Mouse (Mus musculus): ENCODE results near the gene Gmeb2.

Gene Gmeb2

DNA sequence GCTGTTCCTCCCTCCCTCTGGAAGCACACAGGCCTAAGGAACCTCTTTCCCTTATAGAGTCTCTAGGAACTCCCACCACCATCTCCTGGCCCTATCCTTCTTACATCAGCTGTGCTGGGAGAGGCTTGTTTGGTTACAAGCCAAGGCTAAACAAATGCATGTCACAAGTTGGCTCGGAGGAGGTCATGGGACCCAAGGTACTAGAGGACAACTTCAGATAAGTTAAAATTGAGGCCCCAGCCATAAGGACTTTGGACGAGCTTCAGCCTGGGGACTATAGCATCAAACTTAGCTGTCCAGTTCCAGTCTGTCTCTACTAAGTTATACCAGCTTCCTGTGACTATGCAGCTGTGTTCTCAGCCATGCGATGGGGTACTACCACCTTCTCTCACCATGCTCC, 60.7 kb downstream of the Gmeb2 start:
- no peak for DNase-seq (ENCODE audit: low read depth, low spot score)

DNA sequence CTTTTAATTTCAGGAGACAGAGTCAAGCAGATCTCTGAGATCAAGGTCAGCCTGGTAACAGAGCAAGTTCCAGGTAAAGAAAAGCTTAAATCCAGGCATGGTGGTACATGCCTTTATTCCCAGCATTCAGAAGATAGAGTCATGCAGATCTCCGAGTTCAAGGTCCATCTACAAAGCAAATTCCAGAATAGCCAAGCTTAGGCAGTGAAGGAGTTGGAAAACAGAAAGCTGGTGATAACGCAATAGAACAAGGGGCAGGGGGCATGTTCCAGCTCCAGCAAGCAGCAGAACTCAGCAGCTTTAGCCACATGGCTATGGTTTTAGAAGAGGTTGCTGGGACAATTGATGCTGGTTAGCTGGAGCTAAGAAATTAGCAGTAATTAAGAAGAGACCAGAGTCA, 62.8 kb downstream of the Gmeb2 start:
- no peak for DNase-seq (ENCODE audit: low read depth, low spot score)

DNA sequence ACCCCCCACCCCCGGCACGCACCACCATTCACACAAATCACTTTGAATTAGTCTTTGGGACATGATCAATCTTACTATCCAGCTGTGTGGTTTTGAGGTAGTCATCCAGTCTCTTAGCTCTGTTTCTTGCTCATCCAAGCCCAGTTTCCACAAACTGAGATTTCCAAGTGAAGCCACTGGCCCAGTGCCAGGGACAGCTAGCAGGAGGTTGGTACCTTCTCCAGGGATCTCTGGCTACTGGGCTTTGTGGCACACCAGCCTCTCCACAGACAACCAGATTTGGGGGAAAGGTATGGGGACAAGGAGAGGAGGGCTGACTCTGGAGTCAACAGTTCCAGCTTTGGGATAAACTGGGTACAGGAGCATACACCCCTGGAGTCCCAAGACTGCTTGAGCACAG, 67.5 kb downstream of the Gmeb2 start:
- no peak for DNase-seq (ENCODE audit: low read depth, low spot score)

DNA sequence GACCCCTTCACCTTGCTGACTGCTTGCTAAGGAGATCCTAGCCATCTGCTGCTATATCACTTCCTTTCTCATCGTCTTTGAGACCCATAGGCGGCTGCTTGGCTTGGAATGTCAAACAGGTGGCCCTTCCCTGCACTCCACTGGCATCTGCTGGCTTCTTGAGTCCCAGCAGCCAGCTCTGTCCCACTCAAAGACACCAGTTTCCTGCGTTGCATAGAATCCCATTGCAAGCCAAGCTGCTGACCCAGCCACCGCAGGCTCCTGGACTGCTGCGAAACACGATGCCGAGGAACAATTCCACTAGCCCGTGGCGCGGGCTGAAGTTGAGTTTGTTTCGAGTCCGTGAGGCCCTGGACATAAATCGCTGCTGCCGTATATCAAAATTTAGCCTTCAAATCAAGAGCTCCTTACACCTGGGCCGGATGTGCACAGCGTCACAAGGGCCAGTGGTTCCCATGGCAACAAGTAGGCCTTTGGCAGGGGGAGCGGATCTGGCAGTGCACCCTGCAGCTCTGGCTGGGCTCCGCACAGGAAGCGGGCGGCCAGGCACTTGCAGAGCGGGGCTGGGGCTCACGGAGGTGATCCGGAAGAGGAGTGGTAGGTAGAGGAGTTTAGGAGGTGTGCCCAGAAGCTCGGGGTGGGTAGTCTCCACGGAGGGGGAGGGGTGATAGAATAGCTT, 68.2 kb downstream of the Gmeb2 start, which contains the start of gene Fndc11:
TSS of gene Fndc11 (plus strand) at position 476 of the 679 bp plus-strand sequence.
- DNase-seq (ENCODE audit: low read depth, low spot score) = peak; percentile 93

DNA sequence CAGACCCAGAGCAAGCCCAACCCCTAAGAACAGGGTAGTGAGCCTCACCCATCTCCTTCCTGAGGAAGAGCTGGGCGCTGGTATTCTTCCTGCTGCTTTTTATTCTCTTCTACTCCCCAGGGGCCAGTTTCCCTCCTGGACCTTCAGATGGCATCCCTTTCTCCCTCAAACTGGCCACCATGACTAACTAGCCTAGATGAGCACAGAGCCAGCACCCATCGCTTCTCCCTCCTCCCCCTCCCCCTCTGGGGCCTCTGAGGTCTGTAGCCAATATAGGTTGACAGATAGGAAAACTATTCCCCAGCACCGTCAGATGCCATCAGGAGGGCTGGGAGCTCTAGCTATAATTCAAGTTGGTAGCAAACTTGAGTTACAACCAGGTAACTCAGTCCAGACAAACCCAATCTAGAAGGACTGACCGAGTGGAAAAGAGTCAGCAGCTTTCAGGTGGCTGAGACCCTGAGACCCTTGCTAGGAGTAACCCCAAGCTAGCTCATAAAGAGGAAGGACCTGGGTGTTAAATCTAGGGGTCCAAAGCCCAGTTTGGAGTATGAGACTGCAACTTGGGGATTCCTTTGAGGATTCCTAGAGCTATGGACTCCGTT, 68.9 kb downstream of the Gmeb2 start:
- DNase-seq (ENCODE audit: low read depth, low spot score) = no peak

DNA sequence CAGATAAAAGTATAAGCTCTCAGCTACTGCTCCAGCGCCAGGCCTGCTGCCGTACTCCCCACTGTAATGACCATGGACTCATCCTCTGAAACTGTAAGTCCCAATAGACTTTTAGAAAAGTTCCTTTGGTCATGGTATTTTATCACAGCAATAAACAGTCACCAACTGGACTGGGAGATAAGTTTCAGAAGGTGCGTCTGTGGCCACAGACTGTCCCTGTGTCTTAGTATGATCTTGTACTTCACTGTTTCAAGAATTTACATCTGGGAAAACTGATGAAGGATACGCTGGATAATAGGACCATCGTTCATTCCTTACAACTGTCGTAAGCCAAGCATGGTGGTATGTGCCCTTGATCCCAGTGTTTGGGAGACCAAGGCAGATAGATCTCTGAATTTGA, 71.8 kb downstream of the Gmeb2 start:
- DNase-seq (ENCODE audit: low read depth, low spot score) = no peak

DNA sequence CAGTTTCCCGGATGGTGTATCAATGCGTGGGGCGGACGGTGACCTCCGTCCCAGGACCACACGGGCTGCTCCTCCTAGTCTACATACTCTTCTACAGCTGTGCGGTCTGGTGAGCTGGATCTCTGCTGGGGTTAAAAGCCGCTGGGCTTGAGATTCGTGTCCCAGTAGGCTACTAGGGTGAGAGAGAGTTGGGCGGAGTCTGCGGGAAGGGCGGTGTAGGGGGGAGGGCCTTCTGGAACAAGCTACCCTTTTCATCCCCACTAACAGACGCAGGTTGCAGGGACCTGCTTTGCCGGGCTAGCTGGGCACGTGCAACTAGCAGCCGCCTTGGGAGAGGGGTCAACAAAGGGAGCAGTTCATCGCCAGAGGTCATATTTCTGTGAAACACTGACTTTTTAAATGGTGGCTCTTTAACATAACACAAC, 74.8 kb downstream of the Gmeb2 start, which contains the start of gene Srms:
TSS of gene Srms (minus strand) at position 165 of the 425 bp plus-strand sequence.
- DNase-seq (ENCODE audit: low read depth, low spot score) = peak; percentile 89

DNA sequence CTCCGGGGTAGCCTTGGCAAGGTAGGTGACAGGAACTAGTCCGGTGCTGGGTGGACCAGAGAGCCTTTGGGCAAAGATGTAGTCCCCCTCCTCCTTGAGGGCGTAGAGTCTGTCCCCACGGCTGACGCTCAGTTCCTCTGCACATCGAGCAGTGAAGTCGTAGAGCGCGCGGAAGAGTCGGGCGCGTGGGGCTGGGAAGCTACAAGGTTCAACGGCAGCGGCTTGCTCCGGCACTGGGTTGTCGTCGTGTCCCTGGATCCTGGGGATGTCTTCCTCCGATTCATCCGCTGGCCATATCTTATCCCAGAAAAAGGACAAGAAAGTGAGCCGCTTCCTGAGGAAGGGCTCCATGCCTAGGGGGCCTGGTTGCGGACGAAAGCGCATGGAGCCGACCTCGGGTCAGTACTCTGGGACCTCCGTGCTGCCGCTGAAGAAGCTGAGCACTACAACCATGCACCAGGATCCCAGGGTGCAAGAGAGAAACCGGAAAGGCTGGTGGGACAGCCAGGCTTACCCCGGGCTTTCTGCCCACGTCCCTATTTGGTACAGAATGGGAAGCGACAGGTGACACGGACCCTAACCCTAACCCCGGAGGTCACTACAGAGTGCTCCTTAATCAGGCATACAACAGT, 75.3 kb downstream of the Gmeb2 start:
- peak; percentile 33 for DNase-seq (ENCODE audit: low read depth, low spot score)

DNA sequence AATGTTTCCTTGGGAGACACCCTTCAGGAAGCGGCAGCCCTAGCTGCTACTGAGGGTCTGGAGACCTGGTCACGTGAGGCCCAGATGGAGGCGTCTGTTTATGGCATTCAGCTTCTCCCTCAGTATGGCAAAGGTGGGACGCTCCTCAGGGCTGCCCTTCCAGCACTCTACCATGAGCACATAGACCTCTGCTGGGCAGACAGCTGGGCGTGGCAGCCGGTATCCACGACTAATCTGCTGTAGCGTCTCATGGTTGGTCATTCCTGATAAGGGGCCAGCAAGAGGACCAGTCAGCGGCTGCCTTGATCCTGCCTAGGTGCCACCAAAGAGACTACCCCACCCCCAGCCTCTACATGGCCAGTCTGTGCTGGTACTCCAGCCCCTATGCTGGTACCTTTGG, 81.7 kb downstream of the Gmeb2 start:
- no peak for DNase-seq (ENCODE audit: low read depth, low spot score)

DNA sequence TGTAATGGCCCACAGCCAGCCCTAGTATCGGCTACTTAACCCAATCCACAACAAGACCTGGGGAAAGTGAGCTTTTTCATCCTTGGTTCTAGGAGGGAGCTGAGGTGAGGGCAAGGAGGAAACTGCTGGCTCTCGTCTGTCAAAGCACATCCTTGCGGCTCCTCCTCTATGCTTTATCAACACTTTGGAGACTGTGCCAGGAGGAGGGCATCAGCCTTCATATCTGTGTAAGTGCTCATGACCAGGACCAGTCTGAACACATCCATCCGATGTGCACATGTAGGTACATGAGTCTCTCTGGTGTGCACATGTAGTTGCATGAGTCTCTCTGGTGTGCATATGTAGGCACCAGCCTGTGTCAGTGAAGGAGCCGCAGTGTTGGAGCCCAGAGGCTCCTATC, 82.2 kb downstream of the Gmeb2 start:
- DNase-seq (ENCODE audit: low read depth, low spot score) = no peak

DNA sequence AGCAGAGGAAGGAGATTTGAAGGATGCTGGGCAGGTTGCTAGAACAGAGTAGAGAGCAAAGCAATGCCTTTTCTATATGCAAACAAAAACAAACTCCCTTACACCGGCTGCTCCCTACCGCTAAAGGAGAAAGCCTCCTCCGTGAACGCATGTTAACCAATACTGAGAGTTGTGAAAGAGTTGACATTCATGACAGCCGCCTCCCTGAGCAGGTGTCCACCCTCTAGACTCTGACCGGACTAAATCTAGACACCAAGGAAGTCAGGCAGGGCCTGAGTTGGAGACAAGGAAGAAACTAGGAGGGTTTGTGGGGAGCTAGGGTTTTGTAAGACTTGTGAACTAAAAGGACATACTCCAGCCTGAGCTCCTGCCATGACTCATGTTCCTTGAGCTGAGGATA, 84.9 kb downstream of the Gmeb2 start:
- no peak for DNase-seq (ENCODE audit: low read depth, low spot score)

DNA sequence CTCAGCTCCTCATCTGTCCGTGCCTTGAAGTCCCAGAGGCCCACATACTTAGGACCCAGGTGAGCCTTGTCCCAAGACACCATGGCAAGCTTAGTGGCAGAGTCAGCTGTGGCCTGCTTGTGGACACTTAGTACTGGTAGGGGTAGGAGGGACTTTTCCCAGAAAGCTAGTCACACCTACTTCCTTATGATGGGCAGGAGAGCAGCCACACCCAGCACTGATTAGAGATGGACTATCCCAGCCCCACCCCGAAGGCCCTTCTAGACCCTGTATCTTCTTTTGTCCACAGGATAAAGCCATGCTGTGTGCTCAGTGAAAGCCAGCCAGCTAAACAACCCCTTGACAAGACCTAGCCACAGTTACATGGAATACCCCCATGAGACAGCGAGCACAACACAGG, 85.4 kb downstream of the Gmeb2 start, which contains the start of gene Ptk6:
TSS of gene Ptk6 (minus strand) at position 368 of the 400 bp plus-strand sequence.
- DNase-seq (ENCODE audit: low read depth, low spot score) = no peak

DNA sequence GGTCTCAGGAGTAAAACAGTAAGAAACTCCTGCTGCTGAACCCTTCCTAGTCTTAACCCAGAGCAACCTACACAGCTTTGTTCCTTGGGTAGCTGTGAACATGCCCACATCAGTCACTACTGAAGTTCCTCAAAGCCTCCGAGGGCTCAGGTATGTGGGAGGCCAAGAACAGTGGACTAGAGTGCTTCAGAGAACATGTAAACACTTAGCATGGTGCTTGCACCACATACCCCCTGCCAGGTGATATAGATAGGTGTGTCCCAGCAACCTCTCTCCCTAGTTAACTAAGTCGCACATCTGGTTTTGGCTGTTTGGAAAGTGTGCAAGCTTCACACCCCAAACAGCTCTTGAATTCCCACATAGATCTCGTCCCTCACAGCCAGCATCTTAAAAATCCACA, 86.2 kb downstream of the Gmeb2 start:
- DNase-seq (ENCODE audit: low read depth, low spot score) = no peak

Data from ZHBTc4 (cell line).